Mouse (Mus musculus): ENCODE data around the gene Ddrgk1.

DNA sequence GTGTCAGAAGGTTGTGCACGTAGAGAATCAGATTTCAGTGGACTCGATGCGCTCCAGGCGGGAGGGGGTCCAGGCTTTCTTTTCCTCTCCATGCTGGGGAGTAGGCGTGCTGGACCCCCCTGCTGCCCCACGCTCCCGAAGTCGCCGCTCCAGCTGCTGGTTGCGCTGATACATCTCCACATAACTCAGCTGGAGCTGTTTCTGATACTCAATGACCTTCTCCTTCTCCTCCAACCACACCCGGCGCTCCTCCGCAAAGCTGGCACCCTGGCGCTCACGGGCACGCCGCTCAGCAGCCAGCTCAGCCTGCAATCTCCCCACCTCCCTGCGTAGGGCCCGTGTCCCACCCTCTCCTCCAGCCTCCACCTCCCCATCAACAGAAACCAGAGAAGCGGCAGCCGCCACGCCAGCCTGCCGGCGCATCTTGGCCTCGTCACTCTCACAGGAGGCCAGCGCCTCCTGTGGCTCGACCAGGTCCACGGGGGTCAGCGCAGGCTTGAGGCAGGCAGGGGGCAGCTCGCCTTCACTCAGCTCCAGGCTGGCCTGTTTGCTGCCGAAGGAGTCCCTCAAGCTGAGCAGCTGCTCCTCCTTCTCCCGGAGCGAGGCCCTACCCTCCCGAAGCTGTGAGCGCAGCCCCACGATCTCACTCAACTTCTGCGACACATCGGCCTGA is 29.6 kb downstream of the Ddrgk1 start:
- TF ChIP-seq CHD2 (IDR thresholded peaks at IDR 0.05; ENCODE audit: low read depth, low read length): no peak
- TF ChIP-seq MAFK (IDR thresholded peaks at IDR 0.05; ENCODE audit: insufficient read depth, low read depth, low read length): no peak
- TF ChIP-seq ZNF384 (IDR thresholded peaks at IDR 0.05; ENCODE audit: low read depth, low read length): no peak

All from ES-E14 (cell line).